Mouse (Mus musculus) Patski (cell line): ENCODE measurements around the gene Fhad1. TPM values are rescaled to one million over a fixed set of nuclear protein-coding genes. Genes with fewer than 3 reads are reported as not detected.

Experiments
- ATAC-seq: fragments of 100-300 bp; one replicate; pipeline ENCODE4 v1.8.0; 2021
- CTCF ChIA-PET: fragments of 350-600 bp; sonication (Branson Sonifier 250); formaldehyde crosslinking; loops from one replicate; lab custom pipeline; 2022; ENCODE audit warnings: inconsistent platforms; lab: Charles Lee
- POLR2A ChIA-PET: fragments of 350-600 bp; sonication (Branson Sonifier 250); formaldehyde crosslinking; loops from one replicate; lab custom pipeline; 2022; ENCODE audit warnings: antibody characterized with exemption, inconsistent platforms; lab: Charles Lee
- DNase-seq: peaks from one replicate; pipeline ENCODE4 v3.0.0-alpha.2; 2011; ENCODE audit warnings: low read depth, low spot score
- H3K27me3 ChIP-seq: fragments of 371-371 bp; one replicate; pipeline ENCODE4 v1.5.1; 2021
- CTCF ChIP-seq: fragments of 100-300 bp; IDR thresholded peaks from one replicate; pipeline ENCODE4 v1.5.1; 2021
- in situ Hi-C: fragments of 300-500 bp; cut with MboI; formaldehyde crosslinking; loops from 3 replicates; pipeline ENCODE4 v1.11.1; 2018; ENCODE audit warnings: low pct_unique_long_range_greater_than_20kb, mixed read lengths
- polyA plus RNA-seq: library from polyadenylated mRNA; unstranded; gene quantifications from one replicate; pipeline ENCODE4 v1.2.3, GENCODE M21; 2021

Fhad1 gene
- polyA plus RNA-seq, 1 experiment from 2014 or later = 0.41 TPM

- H3K27me3 ChIP-seq = no peaks in the 10 kb centered on the region
- POLR2A ChIA-PET = no interaction called here
- CTCF ChIA-PET = no interaction called here
- ATAC-seq (no peak), DNase-seq (no peak)
- in situ Hi-C loops = no loop called here
- TF ChIP-seq CTCF = no peak
These were observed 121.6 kb downstream of the Fhad1 start for GRCm38 (mm10) chr4:141893157-141893784.

GRCm38 (mm10) chr4:141886385-141886968 lies 128.4 kb downstream of the Fhad1 start:
- no peaks in the 10 kb centered on the region for H3K27me3 ChIP-seq
- ChIA-PET POLR2A (no interaction called here), CTCF (no interaction called here)
- DNase-seq (no peak), ATAC-seq (no peak)
- TF ChIP-seq CTCF = no peak
- in situ Hi-C loops = no loop called here

DNA sequence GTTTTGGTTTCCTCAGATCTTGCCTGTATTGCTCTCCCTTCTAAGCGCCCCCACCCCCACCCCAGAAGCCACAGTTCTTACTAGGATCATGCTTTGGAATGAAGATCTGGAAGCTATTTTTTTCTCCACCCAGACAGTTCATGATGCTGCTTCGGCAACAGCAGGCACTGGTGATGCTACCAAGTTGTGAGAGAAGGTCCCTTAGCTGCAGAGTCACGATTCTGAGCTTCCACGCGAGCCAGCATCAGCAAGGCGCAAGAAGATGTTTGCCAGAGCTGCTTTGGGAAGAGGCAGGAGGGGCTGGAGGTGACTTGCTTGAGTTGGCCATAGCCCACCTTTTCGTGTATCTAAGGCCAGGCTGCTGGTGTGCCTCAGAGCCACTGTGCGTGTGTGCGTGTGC lies 129.4 kb downstream of the Fhad1 start:
- DNase-seq (no peak), ATAC-seq (no peak)
- POLR2A ChIA-PET = no interaction called here
- no peak for TF ChIP-seq CTCF
- CTCF ChIA-PET = no interaction called here
- H3K27me3 ChIP-seq = no peaks in the 10 kb centered on the region
- in situ Hi-C loops = no loop called here

- no peaks in the 10 kb centered on the region for H3K27me3 ChIP-seq
- DNase-seq = peak; percentile 64
- TF ChIP-seq CTCF = no peak
- ChIA-PET CTCF (interaction anchor here (1.2 to 1.8 kb wide), 2 partner anchors 42 to 44 kb away, joined by 3 to 4 read pairs; no protein-coding TSS in a partner anchor), POLR2A (interaction anchor here (1.3 kb wide), 1 partner anchor 47 kb away, joined by 3 read pairs; no protein-coding TSS in a partner anchor)
- peak; percentile 86 for ATAC-seq
- in situ Hi-C loops = no loop called here
These were observed 132.0 kb downstream of the Fhad1 start for GRCm38 (mm10) chr4:141882858-141883257.

DNA sequence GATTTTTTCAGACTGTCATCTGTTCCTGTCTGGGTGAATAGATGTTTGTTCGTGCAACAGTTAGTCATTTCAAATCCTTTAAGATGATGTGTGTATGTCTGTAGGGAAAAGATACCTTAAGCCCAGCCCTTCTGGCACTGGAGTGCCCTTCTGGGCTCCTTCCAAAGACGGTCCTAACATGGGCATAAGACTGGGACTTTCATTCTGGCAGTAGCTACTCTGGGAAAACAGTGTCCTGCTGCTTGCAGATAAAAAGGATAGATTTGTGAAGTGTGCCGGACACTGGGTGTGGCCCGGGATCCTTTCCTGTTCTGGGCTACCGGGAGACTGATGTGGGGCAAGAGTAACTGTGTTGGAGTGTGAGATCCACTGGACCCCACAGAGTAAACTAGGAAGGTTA lies 132.9 kb downstream of the Fhad1 start:
- CTCF ChIA-PET = no interaction called here
- in situ Hi-C loops = no loop called here
- DNase-seq (no peak), ATAC-seq (no peak)
- no peak for TF ChIP-seq CTCF
- POLR2A ChIA-PET = interaction anchor here (1.3 kb wide), 1 partner anchor 48 kb away, joined by 3 read pairs; no protein-coding TSS in a partner anchor
- no peaks in the 10 kb centered on the region for H3K27me3 ChIP-seq

DNA sequence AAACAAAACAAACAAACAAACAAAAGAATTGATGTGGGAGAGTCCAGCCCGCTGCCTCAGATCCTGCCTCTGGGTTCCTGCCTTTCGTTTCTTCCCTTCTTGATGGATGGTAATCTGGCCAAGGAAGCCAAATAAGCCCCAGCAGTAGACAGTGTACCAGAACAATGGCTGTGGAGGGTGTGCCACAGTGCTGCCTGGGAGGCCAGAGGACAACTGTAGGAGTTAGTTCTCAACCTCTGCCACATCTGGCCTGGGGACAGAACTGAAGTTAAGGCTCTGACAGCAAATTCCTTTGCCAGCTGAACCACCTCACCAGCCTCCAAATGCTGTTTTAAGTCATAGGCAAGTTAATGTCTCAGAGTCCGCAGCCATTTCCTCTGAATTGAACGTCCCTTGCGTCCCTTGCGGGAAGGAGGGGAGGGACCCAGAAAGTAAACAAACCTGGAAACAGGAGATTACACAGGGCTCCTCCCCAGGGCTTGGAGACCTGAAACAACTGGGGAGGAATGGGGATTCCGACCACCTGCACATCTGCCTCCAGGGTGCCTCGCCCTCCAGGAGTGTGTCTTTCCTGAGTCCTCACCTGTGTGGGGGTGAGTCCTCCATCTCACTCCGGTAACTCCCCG lies 133.5 kb downstream of the Fhad1 start:
- H3K27me3 ChIP-seq = no peaks in the 10 kb centered on the region
- no peak for DNase-seq
- ChIA-PET CTCF (no interaction called here), POLR2A (no interaction called here)
- ATAC-seq = no peak
- in situ Hi-C loops = no loop called here
- no peak for TF ChIP-seq CTCF

DNA sequence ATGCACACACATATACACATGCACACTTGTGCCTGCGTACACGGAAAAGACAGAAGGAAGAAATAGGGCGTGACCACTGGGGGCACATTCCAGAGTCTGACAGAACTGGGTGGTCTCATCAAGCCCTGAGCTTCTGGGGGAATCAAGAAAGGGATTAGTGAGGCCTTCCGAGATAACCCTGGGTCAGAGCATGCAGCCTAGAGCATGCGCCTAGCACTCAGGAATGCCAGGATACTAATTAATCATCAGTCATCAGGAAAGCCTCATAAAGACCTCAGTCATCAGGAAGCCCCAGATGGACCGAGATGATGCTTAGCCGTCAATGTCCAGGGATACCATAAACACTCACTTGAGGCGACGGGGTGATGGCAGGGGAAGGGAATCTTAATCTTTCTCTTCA lies 135.0 kb downstream of the Fhad1 start:
- DNase-seq (no peak), ATAC-seq (no peak)
- TF ChIP-seq CTCF = no peak
- in situ Hi-C loops = no loop called here
- CTCF ChIA-PET = interaction anchor here (0.6 kb wide), 1 partner anchor 22 kb away, joined by 3 read pairs; no protein-coding TSS in a partner anchor
- no peaks in the 10 kb centered on the region for H3K27me3 ChIP-seq
- POLR2A ChIA-PET = no interaction called here

- no peak for TF ChIP-seq CTCF
- CTCF ChIA-PET = no interaction called here
- POLR2A ChIA-PET = no interaction called here
- in situ Hi-C loops = no loop called here
- ATAC-seq (no peak), DNase-seq (no peak)
- no peaks in the 10 kb centered on the region for H3K27me3 ChIP-seq
These were observed 135.8 kb downstream of the Fhad1 start for GRCm38 (mm10) chr4:141879074-141879473.

GRCm38 (mm10) chr4:141878621-141879020 lies 136.3 kb downstream of the Fhad1 start:
- DNase-seq (no peak), ATAC-seq (no peak)
- TF ChIP-seq CTCF = no peak
- no peaks in the 10 kb centered on the region for H3K27me3 ChIP-seq
- ChIA-PET CTCF (no interaction called here), POLR2A (interaction anchor here (0.6 kb wide), 1 partner anchor 36 kb away, joined by 3 read pairs; no protein-coding TSS in a partner anchor)
- in situ Hi-C loops = no loop called here

DNA sequence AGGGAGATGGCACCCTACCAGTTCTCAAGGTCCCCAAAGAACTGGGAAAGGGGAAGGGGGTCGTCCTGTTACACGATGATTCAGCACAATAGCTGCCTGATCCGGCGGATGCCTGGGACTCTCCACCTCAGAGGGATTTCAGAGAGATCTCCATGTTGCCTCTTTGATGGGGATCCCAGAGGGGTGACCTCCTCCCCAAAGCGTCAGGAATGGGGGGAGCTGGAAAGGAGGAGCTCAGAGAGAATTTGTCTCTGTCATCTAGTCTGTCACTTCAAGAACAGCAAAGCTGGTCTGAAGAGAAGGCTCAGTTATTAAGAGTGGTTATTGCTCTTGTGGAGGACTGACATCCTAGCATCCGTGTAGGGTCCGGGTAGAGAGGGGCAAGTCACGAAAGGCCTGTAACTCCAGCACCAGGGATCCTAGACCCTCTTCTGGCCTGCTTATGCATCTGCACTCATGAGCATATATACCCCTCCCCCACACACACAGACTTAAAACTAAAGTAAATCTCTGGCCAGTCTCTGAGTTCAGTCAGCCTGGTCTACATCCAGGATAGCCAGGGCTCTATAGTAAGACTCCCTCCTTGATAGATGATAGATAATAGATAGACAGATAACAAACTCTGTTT lies 139.3 kb downstream of the Fhad1 start:
- no peak for TF ChIP-seq CTCF
- POLR2A ChIA-PET = interaction anchor here (0.6 kb wide), 1 partner anchor 210 kb away, joined by 3 read pairs; no protein-coding TSS in a partner anchor
- in situ Hi-C loops = no loop called here
- ATAC-seq (no peak), DNase-seq (no peak)
- CTCF ChIA-PET = no interaction called here
- no peaks in the 10 kb centered on the region for H3K27me3 ChIP-seq
